Mouse (Mus musculus) heart, embryonic 15.5 days (tissue): ENCODE measurements around the gene Nyap1. TPM values are rescaled to one million over a fixed set of nuclear protein-coding genes. Genes with fewer than 3 reads are reported as not detected.
A peak's percentile ranks its signal among the peaks of the same experiment; 100 is the strongest.

Source experiments
- ATAC-seq: fragments of 200-750 bp; cut with Nextera tagmentation; replicated peaks from 2 replicates; pipeline ENCODE4 v1.8.0; 2017; ENCODE audit warnings: low read depth, moderate TSS enrichment; ENCODE audit not compliant: insufficient number of reproducible peaks, insufficient read depth, low FRiP score
- H3K27ac ChIP-seq: fragments of 300-500 bp; sonication (generic); 2 replicates; pipeline ENCODE4 v1.5.1; 2015; ENCODE audit warnings: mild to moderate bottlenecking, inconsistent platforms
- H3K27me3 ChIP-seq: fragments of 300-500 bp; sonication (generic); 2 replicates; pipeline ENCODE4 v1.6.1; 2015; ENCODE audit warnings: inconsistent platforms
- H3K36me3 ChIP-seq: fragments of 300-500 bp; sonication (generic); 2 replicates; pipeline ENCODE4 v1.6.1; 2015; ENCODE audit warnings: mild to moderate bottlenecking, inconsistent platforms
- H3K4me1 ChIP-seq: fragments of 300-500 bp; sonication (generic); replicated peaks from 2 replicates; pipeline ENCODE4 v1.6.1; 2015; ENCODE audit warnings: inconsistent platforms
- H3K4me2 ChIP-seq: fragments of 300-500 bp; sonication (generic); 2 replicates; pipeline ENCODE4 v1.6.1; 2015; ENCODE audit warnings: inconsistent platforms, mild to moderate bottlenecking, moderate library complexity
- H3K4me3 ChIP-seq: fragments of 300-500 bp; sonication (generic); 2 replicates; pipeline ENCODE4 v1.5.1; 2015; ENCODE audit warnings: mild to moderate bottlenecking, inconsistent platforms
- H3K9ac ChIP-seq: fragments of 300-500 bp; sonication (generic); 2 replicates; pipeline ENCODE4 v1.6.1; 2015; ENCODE audit warnings: mild to moderate bottlenecking, inconsistent platforms
- H3K9me3 ChIP-seq: fragments of 300-500 bp; sonication (generic); replicated peaks from 2 replicates; pipeline ENCODE4 v1.6.1; 2016; ENCODE audit warnings: inconsistent platforms
- WGBS: fragments of 180-500 bp; shearing (Covaris S2); methylation state at CpG from one replicate; pipeline ENCODE4 v1.1.7; 2015; ENCODE audit warnings: mixed read lengths; 5-methylcytosine and 5-hydroxymethylcytosine counted together
- polyA plus RNA-seq: library from polyadenylated mRNA; unstranded; fragments of >200 nt; fragmentation: Nextera tagmentation; extraction: Ambion mirVana; gene quantifications from 2 replicates; pipeline ENCODE4 v1.2.1, GENCODE M21; 2015

The Nyap1 gene
- polyA plus RNA-seq, 1 experiment from 2014 or later: 1.2 TPM

DNA sequence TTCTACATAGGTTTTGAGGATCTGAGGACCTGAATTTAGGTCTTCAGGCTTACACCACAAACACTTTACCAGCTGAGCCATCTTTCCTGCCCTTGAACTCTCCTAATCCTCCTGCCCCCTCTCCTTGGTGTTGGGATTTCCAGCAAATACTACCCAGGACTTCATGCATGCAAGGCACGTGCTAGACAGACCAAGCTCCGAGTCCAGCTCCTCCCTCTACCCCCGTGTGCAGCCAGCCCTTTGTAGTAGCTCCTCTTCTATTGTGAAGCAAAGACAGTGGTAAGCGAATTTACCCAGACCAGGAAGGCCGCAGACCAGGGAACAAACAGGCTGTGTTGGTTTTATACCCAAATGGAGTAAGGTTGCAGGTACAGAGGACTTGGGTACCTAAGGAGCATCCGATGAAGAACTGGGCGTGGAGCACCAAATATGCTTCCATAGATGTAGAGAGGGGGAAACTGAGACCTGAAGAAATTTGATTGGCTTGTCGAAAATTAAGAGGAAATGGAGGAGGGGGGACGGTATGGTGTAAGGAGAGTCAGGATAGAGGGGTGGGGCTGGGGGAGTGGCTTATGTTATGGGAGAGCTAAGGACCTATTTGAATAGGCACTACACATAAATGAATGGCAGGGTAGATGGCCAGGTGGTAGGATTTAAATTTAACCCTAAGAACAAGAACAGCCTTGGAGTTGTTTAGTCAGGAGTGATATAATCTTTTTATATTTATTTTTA, 23.4 kb upstream of the Nyap1 start:
- H3K4me2 ChIP-seq: no peak overlapping the region
- 63% methylated on average over 9 of the region's 9 CpGs for WGBS
- ATAC-seq: no peak
- H3K27me3 ChIP-seq: no peaks in the 10 kb centered on the region
- no peak overlapping the region for H3K27ac ChIP-seq
- peaks cover 9% of the 10 kb centered on the region for H3K4me1 ChIP-seq
- H3K9ac ChIP-seq: no peak overlapping the region
- no peaks in the 10 kb centered on the region for H3K9me3 ChIP-seq
- H3K36me3 ChIP-seq: no peaks in the 10 kb centered on the region
- no peak overlapping the region for H3K4me3 ChIP-seq

DNA sequence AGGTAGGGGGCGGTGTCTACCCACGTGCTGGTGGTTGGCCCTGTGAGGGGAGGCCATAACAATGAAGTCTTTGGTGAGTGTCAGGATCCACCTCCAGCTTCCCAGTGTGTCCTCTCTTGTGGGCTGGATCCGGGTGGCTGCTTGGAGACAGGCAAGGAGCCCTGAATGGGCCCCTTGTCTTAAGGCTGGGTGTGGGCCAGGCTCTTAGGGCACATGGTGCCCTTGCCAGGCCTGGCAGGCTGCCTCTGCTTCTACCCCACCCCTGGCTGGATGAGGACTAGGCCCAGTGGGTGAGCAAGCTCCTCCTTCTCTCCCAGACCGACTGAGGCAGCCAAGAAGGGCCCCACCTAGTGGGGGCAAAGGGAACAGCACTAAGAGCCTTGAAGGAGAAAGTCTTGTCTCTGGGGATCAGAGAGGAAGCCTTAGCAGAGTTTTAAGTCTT, 18.6 kb upstream of the Nyap1 start:
- Histone ChIP-seq H3K9ac (no peak overlapping the region), H3K4me2 (no peak overlapping the region), H3K9me3 (no peaks in the 10 kb centered on the region), H3K27ac (no peak overlapping the region; the same call in 1 of the 2 replicates), H3K4me3 (no peak overlapping the region), H3K27me3 (no peaks in the 10 kb centered on the region), H3K4me1 (peaks cover 47% of the 10 kb centered on the region), H3K36me3 (peaks cover 17% of the 10 kb centered on the region)
- 52% methylated on average over 4 of the region's 4 CpGs for WGBS
- peak; percentile 70 for ATAC-seq

DNA sequence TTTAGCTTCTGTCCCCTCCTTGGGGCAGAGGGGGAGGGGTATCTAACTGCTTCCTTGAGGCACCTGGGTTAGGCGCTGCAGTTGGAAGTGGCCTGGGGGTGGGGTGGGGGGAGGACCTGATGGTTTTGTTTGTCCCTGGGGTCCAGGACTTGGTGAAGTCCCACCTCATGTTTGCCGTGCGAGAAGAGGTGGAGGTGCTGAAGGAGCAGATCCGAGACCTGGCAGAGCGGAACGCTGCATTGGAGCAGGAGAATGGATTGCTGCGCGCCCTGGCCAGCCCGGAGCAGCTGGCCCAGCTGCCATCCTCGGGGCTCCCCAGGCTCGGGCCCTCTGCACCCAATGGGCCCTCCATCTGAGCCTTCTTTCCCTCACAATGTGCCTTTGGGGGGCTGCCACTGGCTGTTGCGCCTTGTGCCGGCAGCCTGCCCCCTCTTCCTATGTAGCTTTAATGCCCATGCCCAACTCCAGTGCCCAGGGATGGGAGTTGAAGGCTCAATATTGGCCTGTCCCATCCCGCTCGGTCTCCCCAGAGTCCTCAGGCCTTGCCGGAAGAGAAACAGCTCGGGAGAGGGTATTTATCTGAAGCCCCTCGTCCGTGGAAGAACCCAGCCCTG, 17.6 kb upstream of the Nyap1 start:
- H3K9me3 ChIP-seq: no peaks in the 10 kb centered on the region
- no peak overlapping the region for H3K9ac ChIP-seq
- no peaks in the 10 kb centered on the region for H3K27me3 ChIP-seq
- H3K27ac ChIP-seq: no peak overlapping the region
- no peak overlapping the region for H3K4me3 ChIP-seq
- peaks cover 17% of the 10 kb centered on the region for H3K36me3 ChIP-seq
- no peak for ATAC-seq
- peaks cover 47% of the 10 kb centered on the region for H3K4me1 ChIP-seq
- H3K4me2 ChIP-seq: no peak overlapping the region
- WGBS: 85% methylated on average over 19 of the region's 19 CpGs

GRCm38 (mm10) chr5:137757887-137758286, 16.5 kb upstream of the Nyap1 start:
- Histone ChIP-seq H3K27me3 (no peaks in the 10 kb centered on the region), H3K4me1 (peaks cover 57% of the 10 kb centered on the region), H3K9me3 (no peaks in the 10 kb centered on the region), H3K4me2 (0 out of 2 replicates have a peak overlapping the region, but pooled peaks have one; percentile 6), H3K4me3 (no peak overlapping the region), H3K36me3 (peaks cover 18% of the 10 kb centered on the region), H3K27ac (peak overlapping the region; percentile 74), H3K9ac (peak overlapping the region; percentile 28; the same call in 1 of the 2 replicates)
- WGBS: 60% methylated on average over 6 of the region's 6 CpGs
- peak; percentile 65 for ATAC-seq

DNA sequence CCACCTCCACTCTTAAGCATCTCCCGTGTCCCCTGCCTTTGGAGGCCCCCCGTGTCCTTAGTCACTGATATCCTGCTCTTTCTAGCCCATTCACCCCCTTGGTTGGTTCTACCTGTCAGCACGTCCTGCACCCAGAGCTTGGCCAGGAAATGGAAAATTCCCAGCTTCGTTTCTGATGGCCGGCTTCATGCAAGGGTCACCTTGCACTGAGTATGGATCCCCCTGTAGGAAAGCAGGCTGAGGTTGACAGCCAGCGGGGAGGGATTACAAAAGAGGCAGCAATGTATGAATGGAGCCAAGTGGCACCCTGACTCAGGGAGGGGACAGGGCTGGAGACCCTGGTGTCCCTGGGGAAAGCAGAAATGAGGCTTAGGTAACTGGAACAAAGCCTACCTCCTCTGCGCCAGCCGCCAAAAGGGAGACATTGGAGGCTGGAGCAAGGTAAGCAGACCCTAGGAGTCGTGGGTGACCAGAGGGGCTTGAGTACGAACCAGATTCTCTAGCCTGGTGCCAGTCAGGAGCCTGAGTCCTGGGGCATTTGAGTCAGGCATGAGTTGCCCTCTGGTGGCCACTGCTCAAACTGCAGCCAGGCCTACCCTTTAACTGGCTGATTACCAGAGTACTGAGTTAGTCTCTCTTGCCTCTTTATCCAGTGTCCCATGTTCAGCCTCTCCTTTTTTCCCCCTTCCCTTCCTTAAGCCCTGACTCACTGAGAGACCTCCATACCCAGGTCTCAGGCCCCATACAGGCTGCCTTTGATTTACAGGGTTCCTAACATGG, 15.7 kb upstream of the Nyap1 start:
- Histone ChIP-seq H3K27me3 (no peaks in the 10 kb centered on the region), H3K4me1 (peaks cover 63% of the 10 kb centered on the region), H3K9ac (no peak overlapping the region), H3K4me2 (peak overlapping the region; percentile 6; the same call in 1 of the 2 replicates), H3K4me3 (no peak overlapping the region), H3K9me3 (no peaks in the 10 kb centered on the region), H3K36me3 (peaks cover 24% of the 10 kb centered on the region), H3K27ac (peak overlapping the region; percentile 74)
- peak; percentile 24; the same call in 1 of the 2 replicates for ATAC-seq
- WGBS: 32% methylated on average over 10 of the region's 10 CpGs

DNA sequence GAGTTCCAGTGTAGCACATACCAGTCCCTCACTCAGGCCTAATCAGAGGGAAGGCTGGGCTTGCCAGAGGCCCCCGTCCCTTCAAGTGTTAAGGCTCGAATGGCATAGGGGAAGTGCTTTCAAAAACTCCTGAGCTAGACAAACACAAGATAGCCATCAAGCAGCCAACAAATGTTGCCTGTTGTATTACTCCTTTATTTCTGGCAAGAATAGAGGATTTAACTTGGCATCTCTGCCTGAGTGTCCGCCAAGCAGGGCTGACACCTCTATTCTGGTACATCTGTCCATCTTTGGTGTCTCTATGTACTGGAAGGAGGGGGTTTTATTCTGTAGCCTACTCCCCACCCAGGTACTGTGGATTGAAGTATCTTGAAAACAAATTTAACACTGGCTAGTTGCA, 14.7 kb upstream of the Nyap1 start:
- peak overlapping the region; percentile 74; the same call in 1 of the 2 replicates for H3K27ac ChIP-seq
- H3K36me3 ChIP-seq: peaks cover 31% of the 10 kb centered on the region
- H3K4me1 ChIP-seq: peaks cover 73% of the 10 kb centered on the region
- no peak for ATAC-seq
- H3K27me3 ChIP-seq: no peaks in the 10 kb centered on the region
- peak overlapping the region; percentile 1; the same call in 1 of the 2 replicates for H3K9ac ChIP-seq
- no peak overlapping the region for H3K4me2 ChIP-seq
- no peaks in the 10 kb centered on the region for H3K9me3 ChIP-seq
- WGBS: 47% methylated on average over 3 of the region's 3 CpGs
- H3K4me3 ChIP-seq: no peak overlapping the region

- WGBS: 81% methylated on average over 5 of the region's 5 CpGs
- Histone ChIP-seq H3K4me2 (no peak overlapping the region), H3K27me3 (no peaks in the 10 kb centered on the region), H3K36me3 (peaks cover 31% of the 10 kb centered on the region), H3K9me3 (no peaks in the 10 kb centered on the region), H3K27ac (peak overlapping the region; percentile 74; the same call in 1 of the 2 replicates), H3K4me1 (peaks cover 79% of the 10 kb centered on the region), H3K9ac (no peak overlapping the region), H3K4me3 (no peak overlapping the region)
- ATAC-seq: no peak
These were observed 14.0 kb upstream of the Nyap1 start for GRCm38 (mm10) chr5:137755425-137755824.

- Histone ChIP-seq H3K27ac (peak overlapping the region; percentile 59), H3K36me3 (peaks cover 19% of the 10 kb centered on the region), H3K9ac (0 out of 2 replicates have a peak overlapping the region, but pooled peaks have one; percentile 23), H3K4me2 (peak overlapping the region; percentile 19; the same call in 1 of the 2 replicates), H3K4me3 (no peak overlapping the region), H3K9me3 (no peaks in the 10 kb centered on the region), H3K4me1 (peaks cover 79% of the 10 kb centered on the region), H3K27me3 (no peaks in the 10 kb centered on the region)
- no peak for ATAC-seq
- 56% methylated on average over 13 of the region's 13 CpGs for WGBS
These were observed 11.9 kb upstream of the Nyap1 start for GRCm38 (mm10) chr5:137753111-137753832.

- H3K4me1 ChIP-seq: peaks cover 75% of the 10 kb centered on the region
These were observed 10.6 kb upstream of the Nyap1 start for GRCm38 (mm10) chr5:137751988-137752387.

DNA sequence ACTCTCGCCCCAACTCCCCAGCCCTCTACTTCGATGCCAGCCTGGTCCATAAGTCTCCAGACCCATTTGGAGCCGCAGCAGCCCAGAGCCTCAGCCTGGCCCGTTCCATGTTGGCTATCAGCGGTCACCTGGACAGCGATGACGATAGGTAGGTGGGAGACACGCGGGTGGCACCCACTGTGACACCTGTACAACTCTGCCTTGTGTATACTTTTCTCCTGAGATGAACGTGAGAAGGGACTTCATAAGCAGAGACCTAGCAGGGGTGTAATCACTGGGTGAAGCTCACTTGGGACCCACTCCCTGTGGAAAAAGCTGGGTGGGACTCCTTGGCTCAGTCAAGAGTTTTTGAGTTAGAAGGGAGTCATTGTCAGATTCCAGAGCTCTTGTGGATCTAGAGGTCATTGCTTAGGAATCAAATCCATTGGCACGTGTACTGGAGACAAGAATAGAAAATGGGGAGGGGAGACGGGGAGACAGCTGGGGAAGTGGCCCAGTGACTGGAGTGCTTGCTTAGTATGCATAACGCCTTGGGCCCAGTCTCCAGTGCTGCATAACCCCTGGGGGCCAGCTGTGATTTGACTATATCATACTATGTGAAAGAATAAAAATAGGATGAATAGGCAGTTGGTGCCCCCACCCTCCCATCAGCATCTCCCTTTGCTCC, 9.9 kb upstream of the Nyap1 start:
- peaks cover 68% of the 10 kb centered on the region for H3K4me1 ChIP-seq
- H3K4me2 ChIP-seq: 0 out of 2 replicates have a peak overlapping the region, but pooled peaks have one; percentile 14
- H3K4me3 ChIP-seq: no peak overlapping the region
- 80% methylated on average over 13 of the region's 13 CpGs for WGBS
- H3K36me3 ChIP-seq: peaks cover 13% of the 10 kb centered on the region; the same call in 1 of the 2 replicates
- H3K9ac ChIP-seq: no peak overlapping the region
- peak overlapping the region; percentile 82 for H3K27ac ChIP-seq
- H3K27me3 ChIP-seq: no peaks in the 10 kb centered on the region
- no peaks in the 10 kb centered on the region for H3K9me3 ChIP-seq
- ATAC-seq: no peak

More at GRCm38 (mm10) chr5:137751988-137752387, 10.6 kb upstream of the Nyap1 start:
- Histone ChIP-seq H3K27me3 (no peaks in the 10 kb centered on the region), H3K36me3 (peaks cover 13% of the 10 kb centered on the region; the same call in 1 of the 2 replicates), H3K4me3 (no peak overlapping the region), H3K9me3 (no peaks in the 10 kb centered on the region), H3K4me2 (no peak overlapping the region), H3K27ac (peak overlapping the region; percentile 82), H3K9ac (no peak overlapping the region)
- 85% methylated on average over 6 of the region's 6 CpGs for WGBS
- no peak for ATAC-seq
